Mouse (Mus musculus): ENCODE data around the gene Rrp1. TPM values are rescaled to one million over a fixed set of nuclear protein-coding genes. Genes with fewer than 3 reads are reported as not detected.
"Not testable (repeated sequence)": the region's sequence is repeated elsewhere in the genome, so short reads cannot be mapped to it uniquely, and the experiment has no call there.

The Rrp1 gene
- total RNA-seq, 1 experiment from 2014 or later: 282 TPM

- peak; percentile 59; the same call in 1 of the 2 replicates for ATAC-seq (ENCODE audit: extremely low read depth, insufficient number of reproducible peaks, low FRiP score, poor library complexity, severe bottlenecking)
Measured at GRCm38 (mm10) chr10:78392072-78392471, 20.8 kb downstream of the Rrp1 start.

- ATAC-seq (ENCODE audit: extremely low read depth, insufficient number of reproducible peaks, low FRiP score, poor library complexity, severe bottlenecking): no peak
Measured at GRCm38 (mm10) chr10:78390982-78391470, 21.8 kb downstream of the Rrp1 start.

- no peak for ATAC-seq (ENCODE audit: extremely low read depth, insufficient number of reproducible peaks, low FRiP score, poor library complexity, severe bottlenecking)
Measured at GRCm38 (mm10) chr10:78388216-78388980, 24.4 kb downstream of the Rrp1 start.

- ATAC-seq (ENCODE audit: extremely low read depth, insufficient number of reproducible peaks, low FRiP score, poor library complexity, severe bottlenecking): no peak
Measured at GRCm38 (mm10) chr10:78385520-78385919, 27.3 kb downstream of the Rrp1 start.

GRCm38 (mm10) chr10:78383567-78383966 lies 29.3 kb downstream of the Rrp1 start:
- no peak for ATAC-seq (ENCODE audit: extremely low read depth, insufficient number of reproducible peaks, low FRiP score, poor library complexity, severe bottlenecking)

- ATAC-seq (ENCODE audit: extremely low read depth, insufficient number of reproducible peaks, low FRiP score, poor library complexity, severe bottlenecking): no peak
Measured at GRCm38 (mm10) chr10:78378516-78378915, 34.3 kb downstream of the Rrp1 start.

- peak; percentile 90 for ATAC-seq (ENCODE audit: extremely low read depth, insufficient number of reproducible peaks, low FRiP score, poor library complexity, severe bottlenecking)
Measured at GRCm38 (mm10) chr10:78372681-78373668, 39.9 kb downstream of the Rrp1 start.

GRCm38 (mm10) chr10:78371746-78372145 lies 41.1 kb downstream of the Rrp1 start:
- no peak for ATAC-seq (ENCODE audit: extremely low read depth, insufficient number of reproducible peaks, low FRiP score, poor library complexity, severe bottlenecking)

GRCm38 (mm10) chr10:78367586-78367985 lies 45.3 kb downstream of the Rrp1 start:
- no peak for ATAC-seq (ENCODE audit: extremely low read depth, insufficient number of reproducible peaks, low FRiP score, poor library complexity, severe bottlenecking)

- ATAC-seq (ENCODE audit: extremely low read depth, insufficient number of reproducible peaks, low FRiP score, poor library complexity, severe bottlenecking): no peak
Measured at GRCm38 (mm10) chr10:78366851-78367312, 46.0 kb downstream of the Rrp1 start.

GRCm38 (mm10) chr10:78366195-78366834 lies 46.5 kb downstream of the Rrp1 start:
- no peak for ATAC-seq (ENCODE audit: extremely low read depth, insufficient number of reproducible peaks, low FRiP score, poor library complexity, severe bottlenecking)

- no peak for ATAC-seq (ENCODE audit: extremely low read depth, insufficient number of reproducible peaks, low FRiP score, poor library complexity, severe bottlenecking)
Measured at GRCm38 (mm10) chr10:78365555-78365954, 47.3 kb downstream of the Rrp1 start.

- peak; percentile 67 for ATAC-seq (ENCODE audit: extremely low read depth, insufficient number of reproducible peaks, low FRiP score, poor library complexity, severe bottlenecking)
Measured at GRCm38 (mm10) chr10:78364106-78364505, 48.7 kb downstream of the Rrp1 start.

- ATAC-seq (ENCODE audit: extremely low read depth, insufficient number of reproducible peaks, low FRiP score, poor library complexity, severe bottlenecking): no peak
Measured at GRCm38 (mm10) chr10:78363366-78363765, 49.5 kb downstream of the Rrp1 start.

- no peak for ATAC-seq (ENCODE audit: extremely low read depth, insufficient number of reproducible peaks, low FRiP score, poor library complexity, severe bottlenecking)
Measured at GRCm38 (mm10) chr10:78361951-78362350, 50.9 kb downstream of the Rrp1 start.

GRCm38 (mm10) chr10:78360290-78360711 lies 52.5 kb downstream of the Rrp1 start:
- no peak for ATAC-seq (ENCODE audit: extremely low read depth, insufficient number of reproducible peaks, low FRiP score, poor library complexity, severe bottlenecking)

GRCm38 (mm10) chr10:78358999-78359398 lies 53.8 kb downstream of the Rrp1 start:
- ATAC-seq (ENCODE audit: extremely low read depth, insufficient number of reproducible peaks, low FRiP score, poor library complexity, severe bottlenecking): not testable (repeated sequence)

- ATAC-seq (ENCODE audit: extremely low read depth, insufficient number of reproducible peaks, low FRiP score, poor library complexity, severe bottlenecking): no peak
Measured at GRCm38 (mm10) chr10:78358266-78358665, 54.6 kb downstream of the Rrp1 start.

GRCm38 (mm10) chr10:78357742-78358141 lies 55.1 kb downstream of the Rrp1 start:
- no peak for ATAC-seq (ENCODE audit: extremely low read depth, insufficient number of reproducible peaks, low FRiP score, poor library complexity, severe bottlenecking)
